Mouse (Mus musculus): ENCODE measurements around the gene Fam136a.

DNA sequence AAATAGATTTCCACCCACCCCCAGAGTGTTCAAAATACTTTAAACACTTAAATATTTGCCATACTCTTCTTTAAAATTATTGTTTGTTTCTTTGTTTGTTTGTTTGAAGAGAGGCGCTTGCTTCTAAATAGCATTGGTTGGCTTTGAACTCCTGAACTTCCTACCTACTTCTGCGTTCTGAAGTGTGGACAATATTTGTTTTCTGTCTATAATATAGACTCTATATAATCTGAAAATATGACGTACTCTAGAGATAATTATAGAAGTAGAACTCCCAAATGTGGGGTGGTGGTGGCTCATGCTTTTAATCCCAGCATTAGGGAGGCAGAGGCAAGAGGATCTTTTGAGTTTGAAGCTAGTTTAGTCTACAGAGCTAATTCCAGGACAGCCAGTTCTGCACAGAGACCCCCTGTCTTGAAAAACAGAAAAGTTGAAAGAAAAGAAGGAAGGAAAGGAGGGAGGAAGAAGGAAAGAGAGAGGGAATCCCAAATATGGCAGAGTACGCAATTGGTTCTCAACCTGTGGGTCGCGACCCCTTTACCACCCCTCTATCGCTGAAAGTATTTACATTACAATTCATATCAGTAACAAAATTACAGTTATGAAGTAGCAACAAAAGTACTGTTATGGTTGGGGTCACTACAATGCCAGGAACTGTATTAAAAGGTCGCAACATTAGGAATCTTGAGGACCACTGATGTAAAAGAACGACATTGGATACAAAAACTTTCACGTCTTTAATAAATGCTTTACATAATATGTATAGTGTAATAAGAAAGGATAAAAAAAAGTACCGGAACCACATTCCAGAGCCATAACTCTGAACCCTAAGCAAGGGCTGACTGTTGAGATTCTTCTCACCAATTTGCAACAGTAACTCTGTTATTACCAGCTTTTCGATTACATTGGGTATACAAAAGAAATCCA, 37.5 kb downstream of the Fam136a start:
- TF ChIP-seq CTCF (IDR thresholded peaks at IDR 0.05; ENCODE audit: control insufficient read depth, insufficient read depth, insufficient read length) (no peak), MAX (IDR thresholded peaks at IDR 0.05) (no peak)
